In genomic region chr1:150043061-150043460, GRCm38 (mm10) we compare ENCODE assay signal across 30 mouse cellular contexts. TPM values are rescaled to one million over a fixed set of nuclear protein-coding genes. Genes with fewer than 3 reads are reported as not detected.
DNase-seq lines count a peak whose midpoint lies in the region; ATAC-seq lines count a peak whose summit lies in the region.
"Had no signal": no experiment of that assay in that cellular context is flagged by ENCODE, and none has a peak within 500 bp of the region (broad histone marks: within the 10 kb centered on the region; RNA-seq: fewer than 3 reads in every experiment).

No protein-coding gene starts in this region.

- H3K36me3 ChIP-seq in heart, embryonic 13.5 days: no peaks in the 10 kb centered on the region
- H3K36me3 ChIP-seq in forebrain, embryonic 12.5 days (replicated peaks): no peaks in the 10 kb centered on the region
- no peaks in the 10 kb centered on the region for H3K36me3 ChIP-seq in midbrain, embryonic 15.5 days (replicated peaks)
- H3K36me3 ChIP-seq: hindbrain, embryonic 12.5 days; liver, embryonic 15.5 days; stomach, embryonic 15.5 days had no signal

- 40% methylated on average over 3 of the region's 3 CpGs for WGBS in heart, embryonic 13.5 days
- WGBS in forebrain, embryonic 12.5 days: 88% methylated on average over 3 of the region's 3 CpGs
- WGBS in midbrain, embryonic 15.5 days: 93% methylated on average over 3 of the region's 3 CpGs

- no peak for DNase-seq in heart, postnatal 10 days
- DNase-seq in Muller cell, postnatal 12 days (ENCODE audit: inconsistent ontology term): peak; percentile 80
- DNase-seq in embryo, embryonic 11 days: peak; percentile 4
- no peak for DNase-seq in kidney, adult 18-20 months
- DNase-seq: adrenal gland, adult 2 months; adrenal gland, postnatal 36 days; cerebellum, adult 18-20 months; cerebellum, postnatal 10 days; gastrocnemius, postnatal 25 days; heart, adult 11 months; kidney, postnatal 14 days; liver; lung, embryonic 14.5 days; lung, postnatal 14 days; retina, postnatal 1 day; right cerebral cortex, postnatal 14 days; thymus, postnatal 14 days had no signal

- no peak overlapping the region for H3K9ac ChIP-seq in heart, embryonic 13.5 days
- no peak overlapping the region for H3K9ac ChIP-seq in forebrain, embryonic 12.5 days
- no peak overlapping the region for H3K9ac ChIP-seq in midbrain, embryonic 15.5 days
- H3K9ac ChIP-seq: hindbrain, embryonic 12.5 days; liver, embryonic 15.5 days; lung, embryonic 14.5 days; stomach, embryonic 15.5 days had no signal

- 0 out of 2 replicates have a peak overlapping the region, but pooled peaks have one; percentile 5 for H3K27ac ChIP-seq in heart, embryonic 13.5 days (replicated peaks)
- H3K27ac ChIP-seq in forebrain, embryonic 12.5 days: no peak overlapping the region
- H3K27ac ChIP-seq in midbrain, embryonic 15.5 days: no peak overlapping the region
- H3K27ac ChIP-seq: hindbrain, embryonic 12.5 days; hindbrain, postnatal 0 days; liver, embryonic 15.5 days; stomach, embryonic 15.5 days had no signal

- H3K4me3 ChIP-seq in heart, embryonic 13.5 days: no peak overlapping the region
- no peak overlapping the region for H3K4me3 ChIP-seq in forebrain, embryonic 12.5 days (replicated peaks)
- no peak overlapping the region for H3K4me3 ChIP-seq in midbrain, embryonic 15.5 days
- H3K4me3 ChIP-seq: hindbrain, embryonic 12.5 days; liver, embryonic 15.5 days; stomach, embryonic 15.5 days had no signal

- no peak for ATAC-seq in heart, embryonic 13.5 days (ENCODE audit: extremely low read depth, insufficient number of reproducible peaks, low FRiP score, low TSS enrichment)
- no peak for ATAC-seq in forebrain, embryonic 12.5 days (ENCODE audit: low FRiP score)
- no peak for ATAC-seq in midbrain, embryonic 15.5 days (replicated peaks)
- ATAC-seq: activated CD4-positive, CD25-positive, alpha-beta regulatory T cell, adult 4 months; forebrain, embryonic 14.5 days; hindbrain, postnatal 0 days; intestine, embryonic 16.5 days had no signal

- intact Hi-C loops in heart, postnatal 10 days (cut with DNase I): no loop called here

- H3K4me2 ChIP-seq in heart, embryonic 13.5 days: no peak overlapping the region
- no peak overlapping the region for H3K4me2 ChIP-seq in forebrain, embryonic 12.5 days
- H3K4me2 ChIP-seq in midbrain, embryonic 15.5 days: no peak overlapping the region
- H3K4me2 ChIP-seq: hindbrain, embryonic 12.5 days; liver, embryonic 15.5 days; lung, embryonic 14.5 days; midbrain, embryonic 11.5 days; stomach, embryonic 15.5 days had no signal

- H3K4me1 ChIP-seq in heart, embryonic 13.5 days: peaks cover 10% of the 10 kb centered on the region; the same call in 1 of the 2 replicates
- H3K4me1 ChIP-seq in forebrain, embryonic 12.5 days: no peaks in the 10 kb centered on the region
- H3K4me1 ChIP-seq in midbrain, embryonic 15.5 days: no peaks in the 10 kb centered on the region
- H3K4me1 ChIP-seq: hindbrain, embryonic 12.5 days; liver, embryonic 15.5 days; stomach, embryonic 15.5 days had no signal

- H3K9me3 ChIP-seq in heart, embryonic 13.5 days: no peaks in the 10 kb centered on the region
- H3K9me3 ChIP-seq in forebrain, embryonic 12.5 days: no peaks in the 10 kb centered on the region
- H3K9me3 ChIP-seq in midbrain, embryonic 15.5 days: no peaks in the 10 kb centered on the region
- H3K9me3 ChIP-seq: hindbrain, embryonic 12.5 days; liver, embryonic 15.5 days; stomach, embryonic 15.5 days had no signal

- no peaks in the 10 kb centered on the region for H3K27me3 ChIP-seq in heart, embryonic 13.5 days (replicated peaks)
- no peaks in the 10 kb centered on the region for H3K27me3 ChIP-seq in forebrain, embryonic 12.5 days
- H3K27me3 ChIP-seq in midbrain, embryonic 15.5 days (replicated peaks): no peaks in the 10 kb centered on the region
- H3K27me3 ChIP-seq: hindbrain, embryonic 12.5 days; liver, embryonic 15.5 days; stomach, embryonic 15.5 days had no signal

RNA-seq across cellular contexts. Expression of gene Ptgs2, which starts 56.8 kb away (rescaled TPM):
- polyA plus RNA-seq in heart, embryonic 13.5 days (2015; fragmentation: Nextera tagmentation; extraction: Ambion mirVana): 0.11 and 0.16 TPM in 2 replicates
- total RNA-seq in heart, postnatal 10 days (2021): under 1 TPM; 0.65 to 0.67 TPM
- 0.05 and 0.06 TPM in 2 replicates for polyA plus RNA-seq in forebrain, embryonic 12.5 days (2016; fragmentation: Nextera tagmentation; extraction: Ambion mirVana)
- 0.04 and 0.12 TPM in 2 replicates for polyA plus RNA-seq in midbrain, embryonic 15.5 days (2015; fragmentation: Nextera tagmentation; extraction: Ambion mirVana)
- total RNA-seq: MEL had no signal
- polyA plus RNA-seq: activated CD4-positive, CD25-positive, alpha-beta regulatory T cell, adult 4 months; forebrain, embryonic 14.5 days; limb, embryonic 11.5 days; liver, embryonic 15.5 days had no signal

Comparison
In these comparisons a context has a peak if more than half of its experiments do, and no peak if none do; other contexts are left out.
1. DNase-seq: peak in Muller cell, postnatal 12 days (single experiment) and embryo, embryonic 11 days (single experiment); none in heart, postnatal 10 days (0 of 2) and kidney, adult 18-20 months (single experiment).